Mouse (Mus musculus) heart, embryonic 15.5 days (tissue): ENCODE data around the gene Ccdc154. TPM values are rescaled to one million over a fixed set of nuclear protein-coding genes. Genes with fewer than 3 reads are reported as not detected.

Experiments
- ATAC-seq: fragments of 200-750 bp; cut with Nextera tagmentation; replicated peaks from 2 replicates; pipeline ENCODE4 v1.8.0; 2017; ENCODE audit warnings: low read depth, moderate TSS enrichment; ENCODE audit not compliant: insufficient number of reproducible peaks, insufficient read depth, low FRiP score
- H3K27ac ChIP-seq: fragments of 300-500 bp; sonication (generic); 2 replicates; pipeline ENCODE4 v1.5.1; 2015; ENCODE audit warnings: mild to moderate bottlenecking, inconsistent platforms
- H3K27me3 ChIP-seq: fragments of 300-500 bp; sonication (generic); 2 replicates; pipeline ENCODE4 v1.6.1; 2015; ENCODE audit warnings: inconsistent platforms
- H3K36me3 ChIP-seq: fragments of 300-500 bp; sonication (generic); 2 replicates; pipeline ENCODE4 v1.6.1; 2015; ENCODE audit warnings: mild to moderate bottlenecking, inconsistent platforms
- H3K4me1 ChIP-seq: fragments of 300-500 bp; sonication (generic); replicated peaks from 2 replicates; pipeline ENCODE4 v1.6.1; 2015; ENCODE audit warnings: inconsistent platforms
- H3K4me2 ChIP-seq: fragments of 300-500 bp; sonication (generic); 2 replicates; pipeline ENCODE4 v1.6.1; 2015; ENCODE audit warnings: inconsistent platforms, mild to moderate bottlenecking, moderate library complexity
- H3K4me3 ChIP-seq: fragments of 300-500 bp; sonication (generic); 2 replicates; pipeline ENCODE4 v1.5.1; 2015; ENCODE audit warnings: mild to moderate bottlenecking, inconsistent platforms
- H3K9ac ChIP-seq: fragments of 300-500 bp; sonication (generic); 2 replicates; pipeline ENCODE4 v1.6.1; 2015; ENCODE audit warnings: mild to moderate bottlenecking, inconsistent platforms
- H3K9me3 ChIP-seq: fragments of 300-500 bp; sonication (generic); replicated peaks from 2 replicates; pipeline ENCODE4 v1.6.1; 2016; ENCODE audit warnings: inconsistent platforms
- WGBS: fragments of 180-500 bp; shearing (Covaris S2); methylation state at CpG from one replicate; pipeline ENCODE4 v1.1.7; 2015; ENCODE audit warnings: mixed read lengths; 5-methylcytosine and 5-hydroxymethylcytosine counted together
- polyA plus RNA-seq: library from polyadenylated mRNA; unstranded; fragments of >200 nt; fragmentation: Nextera tagmentation; extraction: Ambion mirVana; gene quantifications from 2 replicates; pipeline ENCODE4 v1.2.1, GENCODE M21; 2015

The Ccdc154 gene
- polyA plus RNA-seq, 1 experiment from 2014 or later, result not detected

DNA sequence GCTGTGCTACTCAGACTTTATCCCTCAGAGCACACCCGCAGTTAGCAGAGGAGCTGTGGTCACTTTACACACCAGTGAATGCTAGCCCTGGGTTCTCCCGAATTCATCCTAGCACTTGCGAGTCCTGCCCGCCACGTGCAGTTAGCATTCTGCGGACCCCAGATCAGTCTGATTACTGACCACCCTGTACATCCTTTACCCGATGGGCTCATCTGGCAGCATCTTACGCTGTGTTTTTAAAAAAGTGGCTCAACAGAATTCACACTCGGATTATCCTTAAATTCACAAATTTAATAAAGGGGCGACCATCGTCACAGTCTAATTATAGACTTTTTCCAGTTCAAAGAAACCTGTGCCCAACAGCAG lies 25.5 kb downstream of the Ccdc154 start:
- H3K27ac ChIP-seq, result peak overlapping the region; percentile 84
- peak overlapping the region; percentile 91 for H3K4me3 ChIP-seq
- WGBS, result 6% methylated on average over 11 of the region's 11 CpGs
- H3K36me3 ChIP-seq, result peaks cover 16% of the 10 kb centered on the region; the same call in 1 of the 2 replicates
- H3K9ac ChIP-seq, result peak overlapping the region; percentile 91
- ATAC-seq, result no peak
- no peaks in the 10 kb centered on the region for H3K9me3 ChIP-seq
- peak overlapping the region; percentile 84 for H3K4me2 ChIP-seq
- no peaks in the 10 kb centered on the region for H3K27me3 ChIP-seq
- peaks cover 26% of the 10 kb centered on the region for H3K4me1 ChIP-seq

GRCm38 (mm10) chr17:25188150-25189031 lies 26.1 kb downstream of the Ccdc154 start, which contains the start of gene Unkl:
Gene Unkl, plus strand, starts transcription at chr17:25188397.
- Histone ChIP-seq H3K9ac (peak within 1 kb of the TSS; percentile 91), H3K27ac (peak within 1 kb of the TSS; percentile 84), H3K36me3 (peaks cover 16% of the 10 kb centered on the region; the same call in 1 of the 2 replicates), H3K4me2 (peak within 1 kb of the TSS; percentile 84), H3K9me3 (no peaks in the 10 kb centered on the region), H3K4me1 (peaks cover 26% of the 10 kb centered on the region), H3K27me3 (no peaks in the 10 kb centered on the region), H3K4me3 (peak within 1 kb of the TSS; percentile 91)
- under 1% methylated on average over 101 of the region's 104 CpGs for WGBS
- ATAC-seq, result peak; percentile 49

GRCm38 (mm10) chr17:25189091-25189490 lies 26.8 kb downstream of the Ccdc154 start:
- 4% methylated on average over 16 of the region's 16 CpGs for WGBS
- Histone ChIP-seq H3K36me3 (peaks cover 16% of the 10 kb centered on the region; the same call in 1 of the 2 replicates), H3K4me2 (peak overlapping the region; percentile 84), H3K27me3 (no peaks in the 10 kb centered on the region), H3K9me3 (no peaks in the 10 kb centered on the region), H3K4me1 (peaks cover 23% of the 10 kb centered on the region), H3K27ac (peak overlapping the region; percentile 84; the same call in 1 of the 2 replicates), H3K4me3 (peak overlapping the region; percentile 91), H3K9ac (peak overlapping the region; percentile 91)
- ATAC-seq, result no peak

- WGBS, result 90% methylated on average over 4 of the region's 4 CpGs
- ATAC-seq, result no peak
Observed at GRCm38 (mm10) chr17:25202401-25202800, 40.1 kb downstream of the Ccdc154 start.

GRCm38 (mm10) chr17:25210006-25210405 lies 47.7 kb downstream of the Ccdc154 start:
- Histone ChIP-seq H3K27ac (no peak overlapping the region), H3K4me3 (no peak overlapping the region), H3K9me3 (no peaks in the 10 kb centered on the region), H3K36me3 (peaks cover 69% of the 10 kb centered on the region), H3K4me2 (no peak overlapping the region), H3K27me3 (no peaks in the 10 kb centered on the region), H3K9ac (no peak overlapping the region), H3K4me1 (no peaks in the 10 kb centered on the region)
- no peak for ATAC-seq
- WGBS, result 91% methylated on average over 4 of the region's 4 CpGs

More at GRCm38 (mm10) chr17:25202401-25202800, 40.1 kb downstream of the Ccdc154 start:
- no peaks in the 10 kb centered on the region for H3K4me1 ChIP-seq
- no peak overlapping the region for H3K4me2 ChIP-seq
- H3K27ac ChIP-seq, result no peak overlapping the region
- no peak overlapping the region for H3K9ac ChIP-seq
- no peak overlapping the region for H3K4me3 ChIP-seq
- peaks cover 57% of the 10 kb centered on the region for H3K36me3 ChIP-seq
- no peaks in the 10 kb centered on the region for H3K27me3 ChIP-seq
- no peaks in the 10 kb centered on the region for H3K9me3 ChIP-seq

GRCm38 (mm10) chr17:25210680-25211466 lies 48.6 kb downstream of the Ccdc154 start:
- H3K9ac ChIP-seq, result no peak overlapping the region
- no peak overlapping the region for H3K4me2 ChIP-seq
- H3K27ac ChIP-seq, result no peak overlapping the region
- 71% methylated on average over 15 of the region's 15 CpGs for WGBS
- H3K9me3 ChIP-seq, result no peaks in the 10 kb centered on the region
- H3K4me3 ChIP-seq, result no peak overlapping the region
- H3K36me3 ChIP-seq, result peaks cover 68% of the 10 kb centered on the region
- no peaks in the 10 kb centered on the region for H3K27me3 ChIP-seq
- no peaks in the 10 kb centered on the region for H3K4me1 ChIP-seq
- no peak for ATAC-seq

- Histone ChIP-seq H3K36me3 (peaks cover 70% of the 10 kb centered on the region), H3K27me3 (no peaks in the 10 kb centered on the region), H3K4me1 (no peaks in the 10 kb centered on the region), H3K4me2 (no peak overlapping the region), H3K9ac (no peak overlapping the region), H3K9me3 (no peaks in the 10 kb centered on the region), H3K27ac (no peak overlapping the region), H3K4me3 (no peak overlapping the region)
- WGBS, result 57% methylated on average over 4 of the region's 4 CpGs
- ATAC-seq, result no peak
Observed at GRCm38 (mm10) chr17:25211705-25212104, 49.4 kb downstream of the Ccdc154 start.

GRCm38 (mm10) chr17:25215431-25215830 lies 53.2 kb downstream of the Ccdc154 start:
- no peak overlapping the region for H3K27ac ChIP-seq
- H3K27me3 ChIP-seq, result no peaks in the 10 kb centered on the region
- no peak overlapping the region for H3K4me3 ChIP-seq
- H3K4me1 ChIP-seq, result no peaks in the 10 kb centered on the region
- no peak overlapping the region for H3K9ac ChIP-seq
- WGBS, result 87% methylated on average over 3 of the region's 3 CpGs
- peaks cover 74% of the 10 kb centered on the region for H3K36me3 ChIP-seq
- H3K9me3 ChIP-seq, result no peaks in the 10 kb centered on the region
- ATAC-seq, result no peak
- no peak overlapping the region for H3K4me2 ChIP-seq

- peaks cover 12% of the 10 kb centered on the region for H3K4me1 ChIP-seq
- 78% methylated on average over 9 of the region's 9 CpGs for WGBS
- no peak overlapping the region for H3K27ac ChIP-seq
- H3K9ac ChIP-seq, result no peak overlapping the region
- no peak overlapping the region for H3K4me3 ChIP-seq
- H3K27me3 ChIP-seq, result no peaks in the 10 kb centered on the region
- no peaks in the 10 kb centered on the region for H3K9me3 ChIP-seq
- no peak overlapping the region for H3K4me2 ChIP-seq
- ATAC-seq, result no peak
- H3K36me3 ChIP-seq, result peaks cover 48% of the 10 kb centered on the region
Observed at GRCm38 (mm10) chr17:25218967-25219366, 56.7 kb downstream of the Ccdc154 start.

DNA sequence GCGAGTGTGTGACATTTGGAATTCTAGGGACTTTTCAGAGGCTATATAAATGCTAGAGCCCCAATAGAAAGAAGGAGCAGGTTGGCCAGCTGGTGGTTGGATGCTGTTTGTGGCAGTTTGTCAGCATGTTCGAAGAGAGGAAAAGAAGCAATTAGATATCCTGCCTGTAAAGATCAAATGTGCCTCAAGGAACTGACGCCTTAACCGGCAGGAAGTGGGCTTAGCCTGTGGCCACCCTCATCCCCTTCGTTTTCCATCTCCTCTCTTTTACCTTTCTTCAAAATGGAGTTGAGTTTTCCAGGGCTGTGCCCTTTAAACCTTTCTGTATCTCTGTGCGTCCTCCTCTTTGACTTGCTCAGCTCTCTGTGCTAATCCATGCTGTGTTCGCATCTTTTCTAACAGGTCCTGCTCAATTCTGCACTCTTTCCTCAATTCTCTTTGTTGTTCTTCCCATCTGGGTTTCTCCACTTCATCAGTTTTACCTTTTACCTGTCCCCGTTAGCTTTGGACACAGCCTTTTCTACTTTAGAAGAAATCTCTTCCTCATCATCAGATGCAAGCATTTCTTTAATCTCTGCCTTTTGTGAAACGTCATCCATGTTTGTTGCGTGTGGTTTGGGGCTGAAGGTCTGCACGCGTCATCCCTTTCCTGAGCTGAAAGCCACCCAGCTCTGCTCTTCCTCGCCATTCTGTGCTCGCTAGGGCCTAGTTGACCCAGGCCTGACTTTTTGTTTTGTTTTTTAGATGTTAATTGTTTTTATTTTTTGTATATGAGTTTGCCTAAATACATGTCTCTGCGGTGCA lies 57.4 kb downstream of the Ccdc154 start:
- 90% methylated on average over 15 of the region's 15 CpGs for WGBS
- Histone ChIP-seq H3K9ac (no peak overlapping the region), H3K27me3 (no peaks in the 10 kb centered on the region), H3K27ac (no peak overlapping the region), H3K36me3 (peaks cover 41% of the 10 kb centered on the region), H3K4me3 (no peak overlapping the region), H3K9me3 (no peaks in the 10 kb centered on the region), H3K4me2 (no peak overlapping the region), H3K4me1 (peaks cover 12% of the 10 kb centered on the region)
- ATAC-seq, result no peak

- Histone ChIP-seq H3K36me3 (peaks cover 31% of the 10 kb centered on the region), H3K4me1 (peaks cover 12% of the 10 kb centered on the region), H3K9me3 (no peaks in the 10 kb centered on the region), H3K27me3 (no peaks in the 10 kb centered on the region), H3K9ac (no peak overlapping the region), H3K27ac (no peak overlapping the region), H3K4me3 (no peak overlapping the region), H3K4me2 (no peak overlapping the region)
- 85% methylated on average over 1 of the region's 1 CpGs for WGBS
- ATAC-seq, result no peak
Observed at GRCm38 (mm10) chr17:25220746-25221145, 58.5 kb downstream of the Ccdc154 start.
